Mouse (Mus musculus) megakaryocyte, embryonic 14.5 days (primary cell): ENCODE measurements at regions not wholly inside any gene's neighbourhood (a gene's known extent, or its start where the extent isn't known, plus 50 kb on each side); places are given as distances from the start of the nearest gene placed in this dataset.

ENCODE experiments used
- FLI1 ChIP-seq: IDR thresholded peaks from 2 replicates; pipeline ENCODE4 v1.6.1; 2012; ENCODE audit warnings: low read length, inconsistent platforms, mixed read lengths
- GATA1 ChIP-seq: IDR thresholded peaks from 3 replicates; pipeline ENCODE4 v1.6.1; 2012; ENCODE audit warnings: mixed read lengths, low read length, inconsistent platforms, borderline replicate concordance

- TF ChIP-seq GATA1 (no peak), FLI1 (no peak)
These were observed 79.1 kb downstream of the Rhob start for GRCm38 (mm10) chr12:8420511-8421270.
